Mouse (Mus musculus): ENCODE data around the gene Gpatch8. TPM values are rescaled to one million over a fixed set of nuclear protein-coding genes. Genes with fewer than 3 reads are reported as not detected.

Gene Gpatch8
- polyA plus RNA-seq, 1 experiment from 2014 or later = 20.1 TPM

GRCm38 (mm10) chr11:102432115-102432843, 123.9 kb downstream of the Gpatch8 start:
- Histone ChIP-seq H3K36me3 (replicated peaks) (peaks cover 15% of the 10 kb centered on the region), H3K27ac (replicated peaks) (peak overlapping the region; percentile 34), H3K4me3 (replicated peaks) (peak overlapping the region; percentile 37), H3K27me3 (peaks cover 53% of the 10 kb centered on the region), H3K9ac (peak overlapping the region; percentile 25; the same call in 1 of the 2 replicates), H3K4me1 (replicated peaks) (peaks cover 42% of the 10 kb centered on the region), H3K9me3 (replicated peaks) (no peaks in the 10 kb centered on the region), H3K4me2 (peak overlapping the region; percentile 45)
- 20% methylated on average over 16 of the region's 16 CpGs for WGBS (ENCODE audit: insufficient replicate concordance)
- ATAC-seq (ENCODE audit: insufficient read depth) = no peak

DNA sequence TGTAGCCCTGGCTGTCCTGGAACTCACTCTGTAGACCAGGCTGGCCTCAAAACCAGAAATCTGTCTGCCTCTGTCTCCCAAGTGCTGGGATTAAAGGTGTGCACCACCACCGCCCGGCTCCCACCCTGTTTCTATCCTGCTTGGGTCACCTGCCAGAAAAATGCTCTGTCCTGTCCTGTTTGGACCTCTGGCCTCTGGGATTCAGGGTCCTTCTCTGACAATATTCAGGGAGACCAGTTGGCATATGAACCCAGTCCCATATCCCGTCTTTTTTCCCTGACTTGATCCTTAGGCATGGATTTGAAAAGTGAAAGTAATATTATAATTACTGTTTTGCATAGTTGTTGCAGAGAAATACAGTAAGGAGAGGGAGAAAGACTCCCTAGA, 124.5 kb downstream of the Gpatch8 start:
- WGBS (ENCODE audit: insufficient replicate concordance) = 68% methylated on average over 3 of the region's 3 CpGs
- H3K4me2 ChIP-seq = peak overlapping the region; percentile 45
- peak overlapping the region; percentile 25; the same call in 1 of the 2 replicates for H3K9ac ChIP-seq
- peak overlapping the region; percentile 37 for H3K4me3 ChIP-seq (replicated peaks)
- H3K27ac ChIP-seq (replicated peaks) = 0 out of 2 replicates have a peak overlapping the region, but pooled peaks have one; percentile 61
- H3K4me1 ChIP-seq (replicated peaks) = peaks cover 42% of the 10 kb centered on the region
- ATAC-seq (ENCODE audit: insufficient read depth) = no peak
- peaks cover 15% of the 10 kb centered on the region for H3K36me3 ChIP-seq (replicated peaks)
- peaks cover 53% of the 10 kb centered on the region for H3K27me3 ChIP-seq
- no peaks in the 10 kb centered on the region for H3K9me3 ChIP-seq (replicated peaks)

DNA sequence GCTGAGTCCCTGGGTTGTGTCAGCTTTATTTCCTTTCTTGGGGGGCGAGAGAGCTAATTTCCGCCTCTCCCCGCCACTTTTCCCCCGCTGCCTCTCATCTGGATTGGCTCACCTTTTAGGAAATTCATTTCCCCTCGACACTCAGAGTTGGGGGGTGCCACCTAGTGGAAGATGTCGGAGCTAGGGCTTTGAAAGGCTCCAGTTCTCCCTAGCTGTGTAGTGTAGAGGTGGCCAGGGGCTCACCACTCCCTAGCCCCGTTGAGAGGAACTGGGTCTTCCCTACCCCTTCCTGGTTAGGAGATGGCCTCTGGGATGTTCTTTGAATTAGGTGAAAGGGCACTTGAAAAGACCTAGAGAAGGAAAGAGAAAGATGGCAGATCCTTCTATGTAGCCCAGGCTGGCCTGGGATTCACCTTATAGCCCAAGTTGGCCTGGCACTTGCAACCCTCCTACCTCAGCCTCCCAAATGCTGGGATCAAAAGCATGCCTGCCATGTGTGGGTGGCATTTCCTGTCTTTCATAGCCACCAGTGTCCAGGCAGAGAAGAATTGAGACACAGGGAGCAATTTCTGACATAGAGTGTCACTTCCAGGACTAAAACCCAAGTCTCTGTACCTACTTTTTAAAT, 125.1 kb downstream of the Gpatch8 start:
- Histone ChIP-seq H3K27ac (replicated peaks) (peak overlapping the region; percentile 79), H3K9me3 (replicated peaks) (no peaks in the 10 kb centered on the region), H3K27me3 (peaks cover 47% of the 10 kb centered on the region), H3K36me3 (replicated peaks) (peaks cover 13% of the 10 kb centered on the region), H3K9ac (peak overlapping the region; percentile 73), H3K4me3 (replicated peaks) (peak overlapping the region; percentile 67), H3K4me1 (replicated peaks) (peaks cover 42% of the 10 kb centered on the region), H3K4me2 (peak overlapping the region; percentile 97)
- WGBS (ENCODE audit: insufficient replicate concordance) = 2% methylated on average over 7 of the region's 7 CpGs
- peak; percentile 14; the same call in 1 of the 2 replicates for ATAC-seq (ENCODE audit: insufficient read depth)

DNA sequence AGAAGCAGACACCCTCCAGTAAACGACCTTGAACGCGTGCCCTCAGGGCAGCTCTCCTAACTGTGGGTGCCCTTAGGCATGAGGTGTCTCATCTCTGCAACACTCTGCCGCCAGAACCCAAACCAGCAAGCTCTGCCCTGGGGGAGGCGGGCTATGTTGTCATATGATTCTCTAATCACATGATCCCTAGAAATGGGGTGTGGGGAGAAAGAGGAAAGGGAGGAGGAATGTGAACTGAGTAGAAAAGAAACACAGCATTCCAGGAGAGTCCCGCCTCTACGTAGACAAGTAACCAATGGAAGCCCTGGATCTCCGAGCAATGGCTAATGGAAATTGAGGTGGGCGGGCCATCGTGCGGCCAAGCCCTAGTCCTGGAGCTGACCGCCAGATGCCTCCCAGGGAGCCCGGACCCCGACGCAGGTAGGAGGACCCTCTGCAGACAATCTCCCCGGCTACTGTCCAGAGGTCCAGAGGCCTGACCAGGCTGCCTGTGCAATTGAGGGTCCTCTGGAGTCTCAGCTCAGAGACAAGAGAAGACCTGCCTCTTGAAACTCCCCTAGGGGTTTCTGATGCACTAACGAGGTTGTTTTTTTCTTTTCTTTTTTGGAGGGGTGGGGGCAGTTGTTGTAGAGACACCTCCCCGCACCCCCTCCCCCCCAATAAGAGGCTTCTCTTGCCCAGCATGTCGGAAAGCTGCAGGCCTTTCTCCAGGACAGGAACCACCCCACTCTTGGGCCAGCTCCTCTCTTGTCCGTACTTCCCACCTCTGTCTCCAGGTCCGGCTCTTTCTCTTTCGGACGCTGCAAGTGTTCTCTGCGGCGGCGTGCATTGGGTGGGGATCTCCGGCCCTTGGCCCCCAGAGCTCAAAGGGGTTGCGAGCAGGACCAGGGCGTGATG, 125.8 kb downstream of the Gpatch8 start, which contains the start of gene Grn:
Gene Grn, plus strand, starts transcription at position 195 of the 897 bp plus-strand sequence.
- Histone ChIP-seq H3K4me1 (replicated peaks) (peaks cover 42% of the 10 kb centered on the region), H3K36me3 (replicated peaks) (peaks cover 5% of the 10 kb centered on the region), H3K9me3 (replicated peaks) (no peaks in the 10 kb centered on the region), H3K9ac (peak within 1 kb of the TSS; percentile 73), H3K4me2 (peak within 1 kb of the TSS; percentile 97), H3K27me3 (peaks cover 39% of the 10 kb centered on the region), H3K27ac (replicated peaks) (peak within 1 kb of the TSS; percentile 79), H3K4me3 (replicated peaks) (peak within 1 kb of the TSS; percentile 67)
- ATAC-seq (ENCODE audit: insufficient read depth) = peak; percentile 85
- under 1% methylated on average over 29 of the region's 29 CpGs for WGBS (ENCODE audit: insufficient replicate concordance)

DNA sequence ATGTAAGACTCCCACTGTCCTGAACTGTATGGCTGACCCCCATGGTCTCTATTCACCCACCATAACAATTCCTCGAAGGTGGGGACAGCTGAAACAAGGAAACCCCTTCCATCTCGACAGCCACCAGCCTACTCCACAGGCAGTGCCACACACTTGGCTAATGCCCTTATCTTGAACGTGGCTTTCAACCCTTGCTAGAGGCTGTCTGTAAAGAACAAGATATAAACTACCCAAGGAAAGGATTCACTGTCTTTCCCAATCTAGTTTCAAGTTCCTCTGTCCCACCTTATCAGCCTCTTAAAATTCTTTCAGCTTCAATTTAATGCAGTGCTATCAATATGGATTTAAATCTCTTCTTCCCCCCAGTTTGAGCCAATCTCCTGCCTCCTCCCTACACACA, 126.6 kb downstream of the Gpatch8 start:
- 16% methylated on average over 3 of the region's 3 CpGs for WGBS (ENCODE audit: insufficient replicate concordance)
- H3K4me1 ChIP-seq (replicated peaks) = peaks cover 42% of the 10 kb centered on the region
- H3K27me3 ChIP-seq = peaks cover 31% of the 10 kb centered on the region
- peak overlapping the region; percentile 67 for H3K4me3 ChIP-seq (replicated peaks)
- H3K4me2 ChIP-seq = peak overlapping the region; percentile 97
- no peaks in the 10 kb centered on the region for H3K9me3 ChIP-seq (replicated peaks)
- H3K36me3 ChIP-seq (replicated peaks) = no peaks in the 10 kb centered on the region; the same call in none of the 2 replicates
- H3K27ac ChIP-seq (replicated peaks) = peak overlapping the region; percentile 51; the same call in 1 of the 2 replicates
- ATAC-seq (ENCODE audit: insufficient read depth) = no peak
- H3K9ac ChIP-seq = peak overlapping the region; percentile 40

DNA sequence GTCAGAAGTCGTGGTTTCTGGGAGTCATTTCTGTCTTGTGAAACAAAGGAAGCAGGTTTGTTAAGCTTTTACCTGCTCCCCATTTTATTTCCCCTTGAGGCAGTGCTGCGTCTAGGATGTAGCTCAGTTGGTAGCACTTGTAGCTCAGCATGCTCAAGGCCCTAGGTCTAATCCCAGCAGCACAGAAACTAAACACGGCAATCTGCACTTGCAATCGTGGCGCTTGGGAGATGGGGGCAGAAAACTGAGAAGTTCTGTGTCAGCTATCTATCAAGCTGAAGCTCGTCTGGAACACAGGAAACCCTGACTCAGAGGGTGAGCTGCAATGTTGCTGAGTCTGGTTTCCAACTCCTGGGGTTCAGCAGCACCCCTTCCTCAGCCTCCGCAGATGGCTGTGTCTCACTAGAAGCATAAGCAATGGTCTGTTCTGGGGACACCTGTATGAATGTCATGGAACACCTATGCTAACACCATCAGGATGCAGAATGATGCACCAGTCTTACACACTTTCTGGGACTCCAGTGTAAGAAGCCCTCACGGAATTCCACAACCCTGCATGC, 127.1 kb downstream of the Gpatch8 start:
- peaks cover 31% of the 10 kb centered on the region for H3K27me3 ChIP-seq
- H3K4me2 ChIP-seq = peak overlapping the region; percentile 97
- WGBS (ENCODE audit: insufficient replicate concordance) = 24% methylated on average over 8 of the region's 8 CpGs
- no peak for ATAC-seq (ENCODE audit: insufficient read depth)
- no peak overlapping the region for H3K9ac ChIP-seq
- peaks cover 38% of the 10 kb centered on the region for H3K4me1 ChIP-seq (replicated peaks)
- H3K36me3 ChIP-seq (replicated peaks) = no peaks in the 10 kb centered on the region; the same call in 1 of the 2 replicates
- peak overlapping the region; percentile 67 for H3K4me3 ChIP-seq (replicated peaks)
- H3K9me3 ChIP-seq (replicated peaks) = no peaks in the 10 kb centered on the region
- H3K27ac ChIP-seq (replicated peaks) = 0 out of 2 replicates have a peak overlapping the region, but pooled peaks have one; percentile 6

Other genes with a start within 250 kb of the Gpatch8 start
- 50.9 and 55.2 TPM in 2 replicates for gene Ubtf, start 236.7 kb downstream of the Gpatch8 start, polyA plus RNA-seq (2015; fragmentation: Nextera tagmentation; extraction: Ambion mirVana)
- gene Slc4a1, start 190.2 kb downstream of the Gpatch8 start, polyA plus RNA-seq (2015; fragmentation: Nextera tagmentation; extraction: Ambion mirVana) = 1,073 and 1,204 TPM in 2 replicates
- gene Rundc3a, start 163.0 kb downstream of the Gpatch8 start, polyA plus RNA-seq (2015; fragmentation: Nextera tagmentation; extraction: Ambion mirVana) = 2.2 and 2.4 TPM in 2 replicates
- 451 and 525 TPM in 2 replicates for gene Slc25a39, start 148.4 kb downstream of the Gpatch8 start, polyA plus RNA-seq (2015; fragmentation: Nextera tagmentation; extraction: Ambion mirVana)
- 94.8 and 121 TPM in 2 replicates for gene Grn, start 126.1 kb downstream of the Gpatch8 start, polyA plus RNA-seq (2015; fragmentation: Nextera tagmentation; extraction: Ambion mirVana)
- gene Fam171a2, start 108.7 kb downstream of the Gpatch8 start, polyA plus RNA-seq (2015; fragmentation: Nextera tagmentation; extraction: Ambion mirVana) = 0.28 and 0.61 TPM in 2 replicates
- gene Itga2b, start 86.3 kb downstream of the Gpatch8 start, polyA plus RNA-seq (2015; fragmentation: Nextera tagmentation; extraction: Ambion mirVana) = 26.9 and 35.1 TPM in 2 replicates
- 0.22 and 0.29 TPM in 2 replicates for gene Gm11627, start 23.1 kb upstream of the Gpatch8 start, polyA plus RNA-seq (2015; fragmentation: Nextera tagmentation; extraction: Ambion mirVana)
- gene Fzd2, start 48.0 kb upstream of the Gpatch8 start, polyA plus RNA-seq (2015; fragmentation: Nextera tagmentation; extraction: Ambion mirVana) = 0.41 and 0.60 TPM in 2 replicates
- gene Meioc, start 107.3 kb upstream of the Gpatch8 start, polyA plus RNA-seq (2015; fragmentation: Nextera tagmentation; extraction: Ambion mirVana) = 0.09 TPM in 1 of 2 replicates, not detected in the other
- 13.4 and 13.6 TPM in 2 replicates for gene Ccdc43, start 141.4 kb upstream of the Gpatch8 start, polyA plus RNA-seq (2015; fragmentation: Nextera tagmentation; extraction: Ambion mirVana)
- gene Adam11, start 205.0 kb upstream of the Gpatch8 start, polyA plus RNA-seq (2015; fragmentation: Nextera tagmentation; extraction: Ambion mirVana) = 0.08 and 0.26 TPM in 2 replicates